ENCODE assay signal across 25 mouse cellular contexts in genomic region chr11:101681968-101682367, GRCm38 (mm10).
"Had no signal": no experiment of that assay in that cellular context is flagged by ENCODE, and none has a peak within 500 bp of the region (broad histone marks: within the 10 kb centered on the region; RNA-seq: fewer than 3 reads in every experiment).

No protein-coding gene starts in this region.

- H3K27me3 ChIP-seq: heart, embryonic 13.5 days; heart, embryonic 15.5 days; hindbrain, embryonic 13.5 days; hindbrain, embryonic 15.5 days; limb, embryonic 13.5 days; limb, embryonic 15.5 days; liver, embryonic 12.5 days had no signal

- H3K36me3 ChIP-seq: heart, embryonic 13.5 days; heart, embryonic 15.5 days; hindbrain, embryonic 13.5 days; hindbrain, embryonic 15.5 days; limb, embryonic 13.5 days; limb, embryonic 15.5 days; liver, embryonic 12.5 days had no signal

- H3K9me3 ChIP-seq: heart, embryonic 13.5 days; heart, embryonic 15.5 days; hindbrain, embryonic 13.5 days; hindbrain, embryonic 15.5 days; limb, embryonic 13.5 days; limb, embryonic 15.5 days; liver, embryonic 12.5 days had no signal

- DNase-seq: gastrocnemius, postnatal 14 days; gastrocnemius, postnatal 36 days; heart, adult 11 months; heart, adult 2 months; heart, postnatal 14 days; heart, postnatal 36 days; kidney, adult 11 months; kidney, adult 8-10 months; kidney, postnatal 10 days; kidney, postnatal 25 days; kidney, postnatal 4 days; layer of hippocampus, postnatal 36 days; left cerebral cortex, postnatal 4 days had no signal

- ATAC-seq: hindbrain, postnatal 0 days; intestine, embryonic 16.5 days; liver, embryonic 12.5 days had no signal

- H3K4me2 ChIP-seq: heart, embryonic 11.5 days; heart, embryonic 13.5 days; heart, embryonic 15.5 days; hindbrain, embryonic 13.5 days; hindbrain, embryonic 15.5 days; limb, embryonic 13.5 days; limb, embryonic 15.5 days; liver, embryonic 12.5 days had no signal

- H3K27ac ChIP-seq: heart, embryonic 13.5 days; heart, embryonic 15.5 days; hindbrain, embryonic 15.5 days; hindbrain, postnatal 0 days; layer of hippocampus, adult 2 months; limb, embryonic 13.5 days; limb, embryonic 15.5 days; liver, embryonic 12.5 days; liver, embryonic 14.5 days had no signal

- H3K4me3 ChIP-seq: heart, adult 2 months; heart, embryonic 13.5 days; heart, embryonic 15.5 days; hindbrain, embryonic 13.5 days; hindbrain, embryonic 15.5 days; layer of hippocampus, adult 2 months; limb, embryonic 13.5 days; limb, embryonic 15.5 days; liver, embryonic 12.5 days had no signal

- H3K9ac ChIP-seq: heart, embryonic 15.5 days; hindbrain, embryonic 13.5 days; hindbrain, embryonic 15.5 days; limb, embryonic 13.5 days; limb, embryonic 15.5 days; liver, embryonic 12.5 days; liver, embryonic 14.5 days had no signal

- H3K4me1 ChIP-seq: liver, embryonic 12.5 days had no signal
